Mouse (Mus musculus) heart, embryonic 11.5 days (tissue): ENCODE measurements around the gene Traf4. TPM values are rescaled to one million over a fixed set of nuclear protein-coding genes. Genes with fewer than 3 reads are reported as not detected.

Experiments
- ATAC-seq: fragments of 200-750 bp; cut with Nextera tagmentation; replicated peaks from 2 replicates; pipeline ENCODE4 v1.8.0; 2017; ENCODE audit warnings: moderate library complexity; ENCODE audit not compliant: insufficient number of reproducible peaks, low FRiP score, low TSS enrichment
- H3K27ac ChIP-seq: fragments of 300-500 bp; sonication (generic); 2 replicates; pipeline ENCODE4 v1.5.1; 2014; ENCODE audit warnings: mild to moderate bottlenecking, low read depth, low read length
- H3K27me3 ChIP-seq: fragments of 300-500 bp; sonication (generic); 2 replicates; pipeline ENCODE4 v1.6.1; 2014; ENCODE audit warnings: mild to moderate bottlenecking, low read length, mixed read lengths; ENCODE audit not compliant: control insufficient read depth, insufficient read depth
- H3K36me3 ChIP-seq: fragments of 300-500 bp; sonication (generic); 2 replicates; pipeline ENCODE4 v1.6.1; 2014; ENCODE audit warnings: mild to moderate bottlenecking, low read length, moderate library complexity, mixed read lengths; ENCODE audit not compliant: control insufficient read depth, insufficient read depth
- H3K4me1 ChIP-seq: fragments of 300-500 bp; sonication (generic); 2 replicates; pipeline ENCODE4 v1.6.1; 2014; ENCODE audit warnings: low read length; ENCODE audit not compliant: control insufficient read depth, insufficient read depth
- H3K4me2 ChIP-seq: fragments of 300-500 bp; sonication (generic); 2 replicates; pipeline ENCODE4 v1.6.1; 2014; ENCODE audit warnings: mild to moderate bottlenecking, moderate library complexity
- H3K4me3 ChIP-seq: fragments of 300-500 bp; sonication (generic); 2 replicates; pipeline ENCODE4 v1.5.1; 2014; ENCODE audit warnings: low read depth, low read length
- H3K9ac ChIP-seq: fragments of 300-500 bp; sonication (generic); 2 replicates; pipeline ENCODE4 v1.6.1; 2014; ENCODE audit warnings: mild to moderate bottlenecking, low read depth, low read length, moderate library complexity
- H3K9me3 ChIP-seq: fragments of 300-500 bp; sonication (generic); replicated peaks from 2 replicates; pipeline ENCODE4 v1.6.1; 2016; ENCODE audit warnings: low read length; ENCODE audit not compliant: control insufficient read depth
- WGBS: fragments of 180-500 bp; shearing (Covaris S2); extraction: QIAGEN DNeasy Blood & Tissue Kit; methylation state at CpG from one replicate; pipeline ENCODE4 v1.1.7; 2014; ENCODE audit not compliant: insufficient replicate concordance; 5-methylcytosine and 5-hydroxymethylcytosine counted together
- microRNA-seq: library from miRNA; unstranded; fragments of <30 nt; microRNA quantifications from one replicate; pipeline ENCODE4, GENCODE M21; 2016; ENCODE audit warnings: borderline number of aligned reads
- polyA plus RNA-seq: library from polyadenylated mRNA; unstranded; fragments of >200 nt; fragmentation: Nextera tagmentation; extraction: Ambion mirVana; gene quantifications from 2 replicates; pipeline ENCODE4 v1.2.1, GENCODE M21; 2014

The Traf4 gene
- polyA plus RNA-seq, 1 experiment from 2014 or later: 34.2 TPM

DNA sequence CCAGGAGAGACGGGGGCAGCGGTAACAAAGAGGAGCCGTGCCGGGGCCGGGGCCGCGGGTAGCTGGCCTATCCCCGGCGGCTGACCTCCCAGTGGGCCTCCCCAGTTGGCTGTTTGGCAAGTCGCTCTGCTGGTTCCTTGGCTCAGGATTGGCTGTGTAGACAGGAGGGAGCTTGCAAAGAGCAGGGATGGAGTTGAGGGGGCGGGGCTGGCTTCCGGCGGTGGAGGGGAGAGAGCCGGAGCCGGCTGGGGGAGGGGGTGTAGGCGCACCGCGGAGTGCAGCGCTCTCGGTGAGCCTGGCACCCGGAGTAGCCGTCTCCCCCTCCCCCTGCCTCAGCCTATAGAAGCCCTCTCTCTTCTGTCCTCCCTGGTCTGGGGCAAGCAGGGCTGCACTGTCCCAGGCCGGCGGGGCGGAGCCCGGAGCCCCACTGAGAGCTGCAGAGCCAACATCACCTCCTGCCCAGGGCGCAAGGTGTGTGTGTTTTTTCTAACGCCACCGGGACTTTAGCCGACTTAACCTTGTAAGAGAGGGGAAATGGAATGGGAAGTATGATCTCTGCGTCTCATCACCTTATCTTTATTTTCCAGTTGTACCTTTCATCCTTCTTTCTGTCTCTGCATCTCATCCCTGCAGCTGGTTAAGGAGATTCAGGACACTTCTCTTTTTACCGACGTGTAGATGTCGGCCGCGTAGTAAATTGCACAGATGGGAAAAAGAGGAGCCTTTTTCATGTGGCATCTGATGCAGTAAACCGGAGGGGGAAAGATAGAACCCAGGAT is 49.8 kb downstream of the Traf4 start:
- H3K4me1 ChIP-seq: peaks cover 45% of the 10 kb centered on the region
- H3K27ac ChIP-seq: peak overlapping the region; percentile 84
- peak overlapping the region; percentile 69 for H3K4me2 ChIP-seq
- peak overlapping the region; percentile 79 for H3K9ac ChIP-seq
- 1% methylated on average over 32 of the region's 37 CpGs for WGBS
- H3K4me3 ChIP-seq: peak overlapping the region; percentile 72
- H3K36me3 ChIP-seq: no peaks in the 10 kb centered on the region; the same call in 1 of the 2 replicates
- no peaks in the 10 kb centered on the region for H3K27me3 ChIP-seq
- no peaks in the 10 kb centered on the region for H3K9me3 ChIP-seq
- ATAC-seq: peak; percentile 99

DNA sequence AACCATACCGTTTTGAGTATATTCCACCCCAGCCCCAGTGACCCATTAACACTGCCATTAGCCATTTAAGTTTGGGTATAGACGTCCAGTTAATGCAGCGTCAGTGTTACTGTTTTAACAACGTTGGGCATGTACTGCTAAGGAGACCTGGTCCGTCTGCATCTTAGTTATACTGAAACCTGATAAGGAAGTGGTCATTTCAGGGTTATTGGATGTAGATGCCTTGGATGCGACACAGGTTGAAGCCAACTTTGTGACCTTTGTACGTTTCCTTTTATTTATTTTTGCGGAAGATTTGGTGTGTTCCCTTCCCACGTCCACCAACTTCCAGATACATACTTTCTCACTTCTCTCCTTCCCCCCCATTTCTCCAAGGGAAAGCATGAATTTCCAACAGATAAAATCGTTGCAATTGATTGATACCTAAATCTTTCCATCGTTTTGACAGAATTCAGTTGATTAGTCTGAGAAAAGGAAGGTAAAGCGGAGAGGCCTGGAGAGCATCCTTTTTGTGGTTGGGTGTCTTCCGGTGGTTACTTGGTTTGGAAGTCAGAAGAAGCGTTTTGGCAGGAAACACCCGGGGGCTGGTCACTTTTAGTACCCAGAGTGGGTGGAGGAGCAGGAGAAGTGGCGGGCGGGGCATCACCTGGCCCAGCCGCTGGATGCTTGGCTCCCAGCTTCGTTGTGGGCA is 50.6 kb downstream of the Traf4 start:
- WGBS: 11% methylated on average over 19 of the region's 19 CpGs
- no peaks in the 10 kb centered on the region for H3K27me3 ChIP-seq
- no peaks in the 10 kb centered on the region; the same call in 1 of the 2 replicates for H3K36me3 ChIP-seq
- peak overlapping the region; percentile 77 for H3K9ac ChIP-seq
- peak overlapping the region; percentile 78 for H3K27ac ChIP-seq
- peak overlapping the region; percentile 72 for H3K4me3 ChIP-seq
- H3K4me2 ChIP-seq: peak overlapping the region; percentile 69
- no peaks in the 10 kb centered on the region for H3K9me3 ChIP-seq
- no peak for ATAC-seq
- H3K4me1 ChIP-seq: peaks cover 42% of the 10 kb centered on the region

DNA sequence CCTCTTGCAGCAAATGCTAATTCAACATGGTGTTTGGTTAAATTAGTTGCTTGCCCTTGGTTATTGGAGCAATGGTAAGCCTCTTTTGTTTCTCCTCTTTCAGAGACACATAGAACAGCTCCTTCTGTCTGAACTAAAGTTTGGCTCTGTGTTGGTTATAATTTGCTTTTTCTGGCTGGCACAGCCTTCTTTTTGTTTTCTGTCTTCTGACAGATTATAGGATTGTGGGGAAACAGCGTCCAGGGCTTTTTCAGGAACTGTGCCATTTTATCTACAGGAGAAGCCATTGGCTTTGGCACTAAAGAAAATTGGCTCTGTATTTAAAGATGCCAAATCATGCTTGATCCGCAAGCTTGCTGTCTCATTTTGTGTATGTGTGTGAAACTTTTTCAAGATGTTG is 51.8 kb downstream of the Traf4 start:
- Histone ChIP-seq H3K4me1 (peaks cover 34% of the 10 kb centered on the region), H3K9ac (no peak overlapping the region), H3K36me3 (no peaks in the 10 kb centered on the region), H3K9me3 (no peaks in the 10 kb centered on the region), H3K27me3 (no peaks in the 10 kb centered on the region), H3K27ac (no peak overlapping the region), H3K4me3 (no peak overlapping the region), H3K4me2 (no peak overlapping the region)
- ATAC-seq: no peak
- 83% methylated on average over 2 of the region's 2 CpGs for WGBS

Small RNA genes within 50 kb of the gene (microRNA-seq; reads per million reads assigned to microRNA genes)
- gene Mir7653: 0.27 reads per million

Other genes starting within 250 kb of the Traf4 start
- 0.09 TPM in 1 of 2 replicates, not detected in the other for gene Sez6, start 234.8 kb downstream of the Traf4 start, polyA plus RNA-seq
- 9.1 and 14.2 TPM in 2 replicates for gene Phf12, start 182.8 kb downstream of the Traf4 start, polyA plus RNA-seq
- gene Dhrs13, start 133.3 kb downstream of the Traf4 start, polyA plus RNA-seq: 12.3 and 15.8 TPM in 2 replicates
- 62.0 and 67.1 TPM in 2 replicates for gene Flot2, start 127.7 kb downstream of the Traf4 start, polyA plus RNA-seq
- 25.6 and 27.0 TPM in 2 replicates for gene Eral1, start 85.2 kb downstream of the Traf4 start, polyA plus RNA-seq
- 22.4 and 26.9 TPM in 2 replicates for gene Fam222b, start 70.9 kb downstream of the Traf4 start, polyA plus RNA-seq
- gene Nek8, start 11.1 kb upstream of the Traf4 start, polyA plus RNA-seq: 9.9 and 10.6 TPM in 2 replicates
- gene Tlcd1, start 11.1 kb upstream of the Traf4 start, polyA plus RNA-seq: 16.1 and 16.3 TPM in 2 replicates
- 1,064 and 1,178 TPM in 2 replicates for gene Rpl23a, start 18.0 kb upstream of the Traf4 start, polyA plus RNA-seq
- 62.2 and 62.5 TPM in 2 replicates for gene Rab34, start 22.8 kb upstream of the Traf4 start, polyA plus RNA-seq
- 4.2 TPM in 2 replicates for gene Proca1, start 27.8 kb upstream of the Traf4 start, polyA plus RNA-seq
- 50.2 and 55.1 TPM in 2 replicates for gene Sdf2, start 80.2 kb upstream of the Traf4 start, polyA plus RNA-seq
- gene Supt6, start 80.4 kb upstream of the Traf4 start, polyA plus RNA-seq: 15.2 and 22.2 TPM in 2 replicates
- 69.4 and 86.5 TPM in 2 replicates for gene 2610507B11Rik, start 96.2 kb upstream of the Traf4 start, polyA plus RNA-seq
- gene BC030499, start 125.3 kb upstream of the Traf4 start, polyA plus RNA-seq: 0.17 TPM in 1 of 2 replicates, not detected in the other
- 31.7 and 32.8 TPM in 2 replicates for gene Spag5, start 135.9 kb upstream of the Traf4 start, polyA plus RNA-seq
- 11.2 and 12.4 TPM in 2 replicates for gene Aldoc, start 157.4 kb upstream of the Traf4 start, polyA plus RNA-seq
- 58.7 and 61.8 TPM in 2 replicates for gene Pigs, start 162.8 kb upstream of the Traf4 start, polyA plus RNA-seq
- 44.9 and 48.1 TPM in 2 replicates for gene Unc119, start 177.9 kb upstream of the Traf4 start, polyA plus RNA-seq
- gene Foxn1, start 221.0 kb upstream of the Traf4 start, polyA plus RNA-seq: 0.07 and 0.29 TPM in 2 replicates